Mouse (Mus musculus): Measurements from ENCODE around the gene Rbm20. TPM values are rescaled to one million over a fixed set of nuclear protein-coding genes. Genes with fewer than 3 reads are reported as not detected.

Rbm20 gene
- polyA plus RNA-seq (2015; fragmentation: Nextera tagmentation; extraction: Ambion mirVana) = 2.3 and 2.5 TPM in 2 replicates

DNA sequence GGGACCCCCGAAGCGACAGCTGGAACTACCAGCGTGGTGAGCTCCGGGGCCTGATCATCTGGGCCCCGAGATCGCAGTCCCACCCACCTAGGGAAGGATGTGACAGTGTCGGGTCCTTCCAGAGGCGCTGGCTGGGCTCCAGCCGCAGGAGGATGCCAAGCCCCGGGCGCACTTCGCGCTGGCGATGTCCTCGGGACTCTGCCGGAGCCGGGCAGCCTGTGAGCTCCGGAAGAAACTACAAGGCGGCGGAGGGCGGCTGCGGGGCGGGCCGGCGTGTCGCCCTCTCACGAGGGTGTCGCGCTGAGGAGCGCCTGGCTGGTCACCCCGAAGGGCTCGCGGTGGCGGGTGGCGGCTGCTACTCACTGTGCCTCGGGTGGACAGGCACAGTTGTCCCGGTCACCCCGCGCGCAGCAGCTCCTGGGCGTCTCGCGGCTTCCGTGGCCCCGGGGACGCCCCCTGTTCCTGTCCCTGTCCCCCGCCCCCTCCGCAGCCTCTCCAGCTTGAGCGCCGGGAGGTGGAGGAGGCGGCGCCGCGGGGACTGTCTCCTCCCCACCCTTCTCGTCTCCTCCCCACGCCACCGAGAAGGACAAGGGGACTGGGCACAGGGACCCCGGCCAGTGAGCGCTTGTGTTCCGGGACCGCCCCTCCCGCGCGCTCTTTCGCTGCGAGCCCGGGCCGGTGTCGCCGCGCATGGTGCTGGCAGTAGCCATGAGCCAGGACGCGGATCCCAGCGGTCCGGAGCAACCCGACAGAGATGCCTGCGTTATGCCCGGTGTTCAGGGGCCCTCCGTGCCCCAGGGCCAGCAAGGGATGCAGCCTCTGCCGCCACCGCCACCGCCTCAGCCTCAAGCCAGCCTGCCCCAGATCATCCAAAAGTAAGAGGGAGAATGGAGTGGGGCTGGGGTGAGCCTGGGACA lies at the start of gene Rbm20:
Gene Rbm20 (plus strand): TSS at position 589 of the 917 bp plus-strand sequence.
- DNase-seq (ENCODE audit: low spot score) (peak; percentile 50), ATAC-seq (ENCODE audit: low FRiP score, low TSS enrichment) (peak; percentile 60)
- WGBS = under 1% methylated on average over 75 of the region's 82 CpGs
- Histone ChIP-seq H3K9ac (ENCODE audit: low read length) (peak within 1 kb of the TSS; percentile 53), H3K36me3 (ENCODE audit: control insufficient read depth, insufficient read depth, low read length) (no peaks in the 10 kb centered on the region), H3K4me1 (replicated peaks; ENCODE audit: control insufficient read depth, insufficient read depth) (peaks cover 5% of the 10 kb centered on the region), H3K4me3 (ENCODE audit: low read depth, low read length) (peak within 1 kb of the TSS; percentile 62), H3K4me2 (replicated peaks; ENCODE audit: low read depth) (peak within 1 kb of the TSS; percentile 100), H3K9me3 (ENCODE audit: control insufficient read depth, low read length) (no peaks in the 10 kb centered on the region), H3K27ac (replicated peaks) (no peak within 1 kb of the TSS), H3K27me3 (ENCODE audit: control insufficient read depth, insufficient read depth, low read length) (peaks cover 4% of the 10 kb centered on the region; the same call in 1 of the 2 replicates)
- TF ChIP-seq CTCF (IDR thresholded peaks at IDR 0.05; ENCODE audit: low read depth) (no peak), EP300 (optimal IDR thresholded peaks at IDR 0.05) (no peak)

DNA sequence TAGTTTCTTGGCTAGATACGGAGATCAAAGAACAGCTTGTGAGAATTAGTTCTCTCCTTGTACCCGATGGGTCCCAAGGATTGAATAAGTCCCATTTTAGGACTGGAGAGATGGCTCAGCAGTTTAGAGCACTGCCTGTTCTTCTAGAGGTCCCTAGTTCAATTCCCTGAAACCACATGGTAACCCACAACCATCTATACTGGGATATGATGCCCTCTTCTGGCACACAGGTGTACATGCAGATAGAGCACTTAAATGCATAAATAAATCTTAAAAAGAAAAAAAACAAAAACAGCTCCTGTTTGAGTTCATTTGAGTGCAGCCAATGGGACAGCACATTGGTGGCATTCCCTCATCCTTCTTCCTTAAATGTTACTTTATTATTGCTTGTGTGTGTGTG lies 39.1 kb upstream of the Rbm20 start:
- Histone ChIP-seq H3K27ac (replicated peaks) (no peak overlapping the region), H3K9ac (ENCODE audit: low read length) (no peak overlapping the region), H3K9me3 (ENCODE audit: control insufficient read depth, low read length) (no peaks in the 10 kb centered on the region), H3K4me3 (ENCODE audit: low read depth, low read length) (no peak overlapping the region), H3K36me3 (ENCODE audit: control insufficient read depth, insufficient read depth, low read length) (peaks cover 28% of the 10 kb centered on the region), H3K27me3 (ENCODE audit: control insufficient read depth, insufficient read depth, low read length) (no peaks in the 10 kb centered on the region), H3K4me1 (replicated peaks; ENCODE audit: control insufficient read depth, insufficient read depth) (no peaks in the 10 kb centered on the region), H3K4me2 (replicated peaks; ENCODE audit: low read depth) (no peak overlapping the region)
- 97% methylated on average over 2 of the region's 2 CpGs for WGBS
- DNase-seq (ENCODE audit: low spot score) (no peak), ATAC-seq (ENCODE audit: low FRiP score, low TSS enrichment) (no peak)
- TF ChIP-seq CTCF (IDR thresholded peaks at IDR 0.05; ENCODE audit: low read depth) = peak; percentile 62
- TF ChIP-seq EP300 (optimal IDR thresholded peaks at IDR 0.05) = no peak

DNA sequence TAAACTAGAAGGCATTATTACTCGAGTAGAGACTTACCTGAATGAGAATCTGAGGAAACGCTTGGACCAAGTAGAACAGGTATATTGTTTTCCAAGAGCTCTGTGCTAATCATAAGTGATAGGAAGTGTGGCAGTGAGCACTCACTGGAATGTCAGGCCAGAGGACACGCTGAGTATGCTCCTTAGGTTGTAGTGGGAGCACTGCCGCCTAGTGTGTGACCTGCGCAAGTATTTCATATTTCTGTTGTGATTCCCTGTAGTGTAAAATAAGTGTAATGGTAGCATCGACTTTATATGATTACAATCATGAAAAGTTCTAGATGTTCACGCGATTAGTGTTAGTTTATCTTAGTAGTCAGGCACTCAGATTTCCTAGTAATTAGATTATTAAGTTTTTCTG lies 38.4 kb upstream of the Rbm20 start:
- no peak overlapping the region for H3K9ac ChIP-seq (ENCODE audit: low read length)
- WGBS = 89% methylated on average over 8 of the region's 8 CpGs
- no peak for DNase-seq (ENCODE audit: low spot score)

DNA sequence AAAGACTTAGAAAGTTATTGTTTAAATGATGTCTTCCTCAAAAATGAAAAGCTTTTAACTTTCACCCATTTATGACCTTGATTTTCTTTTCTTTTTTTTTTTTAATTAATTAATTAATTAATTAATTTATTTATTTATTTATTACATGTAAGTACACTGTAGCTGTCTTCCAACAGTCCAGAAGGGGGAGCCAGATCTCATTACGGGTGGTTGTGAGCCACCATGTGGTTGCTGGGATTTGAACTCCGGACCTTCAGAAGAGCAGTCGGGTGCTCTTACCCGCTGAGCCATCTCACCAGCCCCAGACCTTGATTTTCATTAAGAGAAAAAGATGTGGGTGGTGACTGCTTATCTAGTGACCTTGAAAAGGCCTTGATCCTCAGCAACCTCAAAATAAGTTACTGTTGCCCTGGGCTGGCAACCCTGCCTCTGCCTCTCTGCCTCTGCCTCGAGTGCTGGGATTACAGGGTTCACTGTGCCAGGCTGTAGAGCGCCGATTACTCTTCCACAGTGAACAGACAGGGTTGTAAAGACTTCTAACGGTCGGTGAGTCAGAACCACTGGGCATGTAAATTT lies 33.0 kb upstream of the Rbm20 start:
- H3K27me3 ChIP-seq (ENCODE audit: control insufficient read depth, insufficient read depth, low read length) = no peaks in the 10 kb centered on the region
- peak; percentile 37 for TF ChIP-seq CTCF (IDR thresholded peaks at IDR 0.05; ENCODE audit: low read depth)
- no peak for TF ChIP-seq EP300 (optimal IDR thresholded peaks at IDR 0.05)
- ATAC-seq (ENCODE audit: low FRiP score, low TSS enrichment) (no peak), DNase-seq (ENCODE audit: low spot score) (no peak)
- no peak overlapping the region for H3K9ac ChIP-seq (ENCODE audit: low read length)
- no peaks in the 10 kb centered on the region for H3K9me3 ChIP-seq (ENCODE audit: control insufficient read depth, low read length)
- H3K4me3 ChIP-seq (ENCODE audit: low read depth, low read length) = no peak overlapping the region
- no peaks in the 10 kb centered on the region; the same call in 1 of the 2 replicates for H3K4me1 ChIP-seq (replicated peaks; ENCODE audit: control insufficient read depth, insufficient read depth)
- H3K27ac ChIP-seq (replicated peaks) = no peak overlapping the region
- 90% methylated on average over 9 of the region's 9 CpGs for WGBS
- H3K36me3 ChIP-seq (ENCODE audit: control insufficient read depth, insufficient read depth, low read length) = peaks cover 24% of the 10 kb centered on the region
- no peak overlapping the region for H3K4me2 ChIP-seq (replicated peaks; ENCODE audit: low read depth)

More for the DNA sequence above, 38.4 kb upstream of the Rbm20 start:
- Histone ChIP-seq H3K27ac (replicated peaks) (no peak overlapping the region), H3K4me3 (ENCODE audit: low read depth, low read length) (no peak overlapping the region), H3K4me1 (replicated peaks; ENCODE audit: control insufficient read depth, insufficient read depth) (no peaks in the 10 kb centered on the region), H3K27me3 (ENCODE audit: control insufficient read depth, insufficient read depth, low read length) (no peaks in the 10 kb centered on the region), H3K4me2 (replicated peaks; ENCODE audit: low read depth) (no peak overlapping the region), H3K9me3 (ENCODE audit: control insufficient read depth, low read length) (no peaks in the 10 kb centered on the region), H3K36me3 (ENCODE audit: control insufficient read depth, insufficient read depth, low read length) (peaks cover 28% of the 10 kb centered on the region)
- TF ChIP-seq CTCF (IDR thresholded peaks at IDR 0.05; ENCODE audit: low read depth) (peak; percentile 48), EP300 (optimal IDR thresholded peaks at IDR 0.05) (no peak)
- ATAC-seq (ENCODE audit: low FRiP score, low TSS enrichment) = no peak

DNA sequence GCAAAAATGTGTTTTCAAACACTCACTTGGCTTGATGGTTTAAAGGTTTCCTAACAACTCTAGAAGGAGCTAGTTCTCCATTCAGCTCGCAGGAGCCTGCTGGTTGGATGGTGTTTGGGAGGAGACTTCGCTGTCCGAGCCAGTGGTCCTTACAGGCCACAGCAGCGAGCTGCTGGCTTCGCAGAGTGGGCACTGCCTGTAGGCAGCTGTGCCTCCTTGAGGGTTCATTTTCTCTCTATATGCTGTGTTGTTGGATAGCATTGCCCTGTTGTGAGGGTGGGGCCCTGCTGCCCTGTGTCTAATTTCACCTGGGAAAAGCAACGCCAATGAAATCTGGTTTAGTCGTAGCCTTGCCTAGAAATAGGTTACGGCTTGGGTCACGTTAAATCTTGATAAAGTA lies 29.8 kb upstream of the Rbm20 start:
- no peaks in the 10 kb centered on the region for H3K9me3 ChIP-seq (ENCODE audit: control insufficient read depth, low read length)
- no peak overlapping the region for H3K9ac ChIP-seq (ENCODE audit: low read length)
- no peak overlapping the region for H3K4me3 ChIP-seq (ENCODE audit: low read depth, low read length)
- peaks cover 8% of the 10 kb centered on the region; the same call in 1 of the 2 replicates for H3K36me3 ChIP-seq (ENCODE audit: control insufficient read depth, insufficient read depth, low read length)
- ATAC-seq (ENCODE audit: low FRiP score, low TSS enrichment) (no peak), DNase-seq (ENCODE audit: low spot score) (no peak)
- H3K4me1 ChIP-seq (replicated peaks; ENCODE audit: control insufficient read depth, insufficient read depth) = peaks cover 4% of the 10 kb centered on the region
- no peak overlapping the region for H3K4me2 ChIP-seq (replicated peaks; ENCODE audit: low read depth)
- 67% methylated on average over 9 of the region's 9 CpGs for WGBS
- no peak overlapping the region for H3K27ac ChIP-seq (replicated peaks)
- no peaks in the 10 kb centered on the region for H3K27me3 ChIP-seq (ENCODE audit: control insufficient read depth, insufficient read depth, low read length)
- TF ChIP-seq EP300 (optimal IDR thresholded peaks at IDR 0.05) (no peak), CTCF (IDR thresholded peaks at IDR 0.05; ENCODE audit: low read depth) (no peak)

All from stomach, postnatal 0 days (tissue).